Mouse (Mus musculus): ENCODE results near the gene Ryr2. TPM values are rescaled to one million over a fixed set of nuclear protein-coding genes. Genes with fewer than 3 reads are reported as not detected.

The Ryr2 gene
- total RNA-seq, 2 experiments from 2014 or later = 132 to 134 TPM

- intact Hi-C loops (cut with DNase I) = no loop called here
These were observed 569.9 kb downstream of the Ryr2 start for GRCm38 (mm10) chr13:11536851-11537250.

GRCm38 (mm10) chr13:11535874-11536273 is 570.9 kb downstream of the Ryr2 start:
- intact Hi-C loops (cut with DNase I) = no loop called here
- no peak for DNase-seq (ENCODE audit: extremely low spot score in 1 of 2, low spot score in 2 of 2)

More at GRCm38 (mm10) chr13:11536851-11537250, 569.9 kb downstream of the Ryr2 start:
- no peak for DNase-seq (ENCODE audit: extremely low spot score in 1 of 2, low spot score in 2 of 2)

- DNase-seq (ENCODE audit: extremely low spot score in 1 of 2, low spot score in 2 of 2) = no peak
- intact Hi-C loops (cut with DNase I) = no loop called here
These were observed 573.5 kb downstream of the Ryr2 start for GRCm38 (mm10) chr13:11533265-11533664.

- DNase-seq (ENCODE audit: extremely low spot score in 1 of 2, low spot score in 2 of 2) = no peak
- intact Hi-C loops (cut with DNase I) = no loop called here
These were observed 574.5 kb downstream of the Ryr2 start for GRCm38 (mm10) chr13:11532014-11532890.

GRCm38 (mm10) chr13:11523612-11524011 is 583.1 kb downstream of the Ryr2 start:
- intact Hi-C loops (cut with DNase I) = no loop called here
- DNase-seq (ENCODE audit: extremely low spot score in 1 of 2, low spot score in 2 of 2) = no peak

- intact Hi-C loops (cut with DNase I) = no loop called here
- no peak for DNase-seq (ENCODE audit: extremely low spot score in 1 of 2, low spot score in 2 of 2)
These were observed 586.0 kb downstream of the Ryr2 start for GRCm38 (mm10) chr13:11520765-11521164.

- no peak for DNase-seq (ENCODE audit: extremely low spot score in 1 of 2, low spot score in 2 of 2)
- intact Hi-C loops (cut with DNase I) = no loop called here
These were observed 595.1 kb downstream of the Ryr2 start for GRCm38 (mm10) chr13:11511540-11512177.

Other genes starting within 250 kb of the Ryr2 start
- gene Mtr, start 151.2 kb upstream of the Ryr2 start, total RNA-seq (2021) = 10 to 100 TPM; 15.3 to 18.0 TPM
- gene Actn2, start 233.8 kb upstream of the Ryr2 start, total RNA-seq (2021) = 10 to 100 TPM; 22.4 to 24.0 TPM